Mouse (Mus musculus) thymus, adult 2 months (tissue): ENCODE measurements around the gene Cdh4. TPM values are rescaled to one million over a fixed set of nuclear protein-coding genes. Genes with fewer than 3 reads are reported as not detected.

Source experiments
- DNase-seq: peaks from one replicate; pipeline ENCODE4 v3.0.0; 2021
- H3K27ac ChIP-seq: fragments of 200-500 bp; 2 replicates; pipeline ENCODE4 v1.5.1; 2012; ENCODE audit warnings: low read length, control low read depth; ENCODE audit not compliant: control insufficient read depth, insufficient read depth
- H3K27me3 ChIP-seq: fragments of 200-500 bp; 2 replicates; pipeline ENCODE4 v1.6.1; 2012; ENCODE audit warnings: mild to moderate bottlenecking, low read length, moderate library complexity, mixed read lengths; ENCODE audit not compliant: control insufficient read depth, insufficient read depth
- H3K36me3 ChIP-seq: fragments of 200-500 bp; 2 replicates; pipeline ENCODE4 v1.6.1; 2012; ENCODE audit warnings: mild to moderate bottlenecking, low read length, moderate library complexity; ENCODE audit not compliant: control insufficient read depth, insufficient read depth
- H3K4me1 ChIP-seq: fragments of 200-500 bp; replicated peaks from 2 replicates; pipeline ENCODE4 v1.6.1; 2012; ENCODE audit warnings: low read length; ENCODE audit not compliant: control insufficient read depth, insufficient read depth
- H3K4me3 ChIP-seq: fragments of 200-500 bp; 2 replicates; pipeline ENCODE4 v1.5.1; 2012; ENCODE audit warnings: mild to moderate bottlenecking, low read length, control low read depth, moderate library complexity; ENCODE audit not compliant: control insufficient read depth, insufficient read depth
- CTCF ChIP-seq: fragments of 200-500 bp; IDR thresholded peaks from 2 replicates; pipeline ENCODE4 v1.5.1; 2012; ENCODE audit warnings: mild to moderate bottlenecking, control low read depth, low read length, moderate library complexity, borderline replicate concordance; ENCODE audit not compliant: control insufficient read depth, poor library complexity, insufficient read depth; ENCODE audit errors: extremely low read depth
- POLR2A ChIP-seq: fragments of 200-500 bp; IDR thresholded peaks from 2 replicates; pipeline ENCODE4 v1.6.1; 2012; ENCODE audit warnings: mild to moderate bottlenecking, low read length, control low read depth, moderate library complexity; ENCODE audit not compliant: control insufficient read depth, poor library complexity, insufficient read depth; ENCODE audit errors: extremely low read depth
- WGBS: fragments of 180-500 bp; shearing (Covaris S2); methylation state at CpG from one replicate; pipeline ENCODE4 v1.1.7; 2018; 5-methylcytosine and 5-hydroxymethylcytosine counted together
- polyA plus RNA-seq: library from polyadenylated mRNA; depleted of rRNA; stranded (reverse); fragments of >200 nt; gene quantifications from 2 replicates; pipeline ENCODE4 v1.2.3, GENCODE M21; 2012; rRNA removed

Gene Cdh4
- polyA plus RNA-seq: 9.7 and 9.9 TPM in 2 replicates

GRCm38 (mm10) chr2:179442191-179442540 is at the start of gene Cdh4:
Gene Cdh4, plus strand, starts transcription at chr2:179442431.
- 2% methylated on average over 40 of the region's 40 CpGs for WGBS
- H3K27ac ChIP-seq: no peak within 1 kb of the TSS
- H3K36me3 ChIP-seq: no peaks in the 10 kb centered on the region
- no peaks in the 10 kb centered on the region; the same call in 1 of the 2 replicates for H3K27me3 ChIP-seq
- no peaks in the 10 kb centered on the region for H3K4me1 ChIP-seq
- peak within 1 kb of the TSS; percentile 13; the same call in 1 of the 2 replicates for H3K4me3 ChIP-seq
- DNase-seq: no peak
- no peak for TF ChIP-seq CTCF
- TF ChIP-seq POLR2A: no peak

DNA sequence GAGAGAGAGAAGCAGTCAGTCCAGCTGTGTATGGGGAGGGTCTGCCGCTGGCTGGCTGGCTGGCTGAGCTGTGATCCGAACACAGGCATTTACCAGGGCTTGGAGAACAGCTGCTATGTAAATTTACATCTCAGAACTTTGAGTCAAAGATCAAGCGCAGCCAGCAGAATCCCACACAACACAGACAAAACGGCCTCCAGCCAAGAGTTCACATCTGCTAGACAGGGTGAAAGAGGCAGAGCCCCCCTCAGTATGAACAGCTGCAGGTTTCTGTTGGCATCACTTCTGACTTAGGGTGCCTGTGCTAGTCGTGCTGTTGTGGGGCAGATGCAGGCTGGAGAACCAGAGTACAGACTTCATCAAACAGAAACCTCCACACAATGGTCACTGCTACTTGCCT is 46.8 kb upstream of the Cdh4 start:
- Histone ChIP-seq H3K27ac (no peak overlapping the region), H3K27me3 (no peaks in the 10 kb centered on the region), H3K4me3 (no peak overlapping the region), H3K36me3 (no peaks in the 10 kb centered on the region), H3K4me1 (no peaks in the 10 kb centered on the region)
- TF ChIP-seq POLR2A (no peak), CTCF (no peak)
- 79% methylated on average over 5 of the region's 5 CpGs for WGBS
- DNase-seq: no peak

DNA sequence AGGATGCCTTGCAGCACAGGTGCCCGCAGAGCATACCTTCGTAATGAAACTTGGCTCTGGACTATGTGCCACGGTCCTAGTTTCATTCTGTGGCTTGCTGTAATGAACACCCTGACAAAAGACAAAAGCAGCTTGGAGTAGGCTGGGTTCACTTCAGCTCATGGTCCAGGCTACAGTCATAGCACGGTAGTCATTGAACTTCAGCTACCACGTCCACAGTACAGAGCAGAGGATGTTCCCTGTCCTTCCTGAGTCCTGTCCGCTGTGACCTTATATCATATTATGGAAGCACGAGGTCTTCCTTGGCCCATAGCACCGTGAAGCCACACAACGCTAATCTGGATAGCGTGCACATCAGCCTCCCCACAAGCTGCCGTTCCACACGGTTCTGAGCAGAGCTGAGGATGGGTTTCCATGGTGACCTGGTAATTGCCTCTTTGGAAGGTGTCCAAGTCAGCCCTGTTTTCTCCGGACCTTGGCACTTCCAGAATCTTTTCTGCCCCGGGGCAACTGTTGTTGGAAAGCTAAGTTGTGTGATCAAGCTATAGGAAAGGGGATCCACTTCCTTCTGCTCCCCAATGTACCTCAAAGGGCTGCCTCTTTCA is 42.5 kb upstream of the Cdh4 start:
- TF ChIP-seq CTCF: no peak
- no peak for TF ChIP-seq POLR2A
- DNase-seq: no peak
- Histone ChIP-seq H3K4me3 (no peak overlapping the region), H3K27ac (no peak overlapping the region), H3K27me3 (no peaks in the 10 kb centered on the region), H3K4me1 (no peaks in the 10 kb centered on the region), H3K36me3 (no peaks in the 10 kb centered on the region)
- WGBS: 93% methylated on average over 14 of the region's 14 CpGs

GRCm38 (mm10) chr2:179410866-179411561 is 31.2 kb upstream of the Cdh4 start:
- Histone ChIP-seq H3K27me3 (no peaks in the 10 kb centered on the region), H3K36me3 (no peaks in the 10 kb centered on the region), H3K4me3 (no peak overlapping the region), H3K27ac (no peak overlapping the region), H3K4me1 (no peaks in the 10 kb centered on the region)
- 65% methylated on average over 8 of the region's 8 CpGs for WGBS
- no peak for DNase-seq
- TF ChIP-seq CTCF (no peak), POLR2A (no peak)

DNA sequence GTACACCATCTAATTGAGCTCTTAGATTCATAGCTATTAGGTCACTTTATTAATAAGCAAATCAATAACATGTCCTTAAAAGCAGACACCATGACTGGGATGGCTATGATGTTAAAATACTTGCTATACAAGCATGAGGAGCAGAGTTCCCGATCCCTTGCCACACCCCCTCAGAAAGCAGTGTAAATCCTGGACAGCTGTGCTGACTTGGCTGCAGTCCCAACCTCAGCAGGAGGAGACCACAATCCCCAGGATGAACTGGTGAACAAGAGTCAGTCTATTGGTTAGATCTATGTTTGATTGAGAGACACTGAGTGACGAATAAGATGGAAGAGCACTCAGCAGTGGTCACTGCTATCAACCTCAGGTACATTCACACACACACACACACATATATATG is 29.3 kb upstream of the Cdh4 start:
- Histone ChIP-seq H3K27ac (no peak overlapping the region), H3K27me3 (no peaks in the 10 kb centered on the region), H3K36me3 (no peaks in the 10 kb centered on the region), H3K4me1 (no peaks in the 10 kb centered on the region), H3K4me3 (no peak overlapping the region)
- TF ChIP-seq CTCF (no peak), POLR2A (no peak)
- 82% methylated on average over 2 of the region's 2 CpGs for WGBS
- DNase-seq: no peak

DNA sequence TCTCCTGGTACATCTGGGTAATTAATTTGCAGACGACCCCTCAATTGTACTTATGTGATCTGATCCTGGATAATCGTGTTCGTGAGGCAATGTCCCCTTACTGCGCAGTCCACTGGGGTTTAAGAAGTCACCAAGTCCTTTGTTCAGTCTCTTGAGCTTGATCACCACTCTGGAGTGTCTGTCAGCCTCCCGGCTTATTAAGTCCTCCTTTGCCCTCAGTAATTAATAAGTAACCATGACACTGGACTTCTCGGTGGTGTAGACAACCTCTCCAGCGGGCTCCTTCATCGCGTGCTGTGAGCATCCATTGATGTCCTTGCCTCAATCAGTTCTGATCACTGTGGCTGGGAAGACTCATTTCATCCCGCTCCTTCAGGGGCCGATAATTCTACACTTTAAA is 28.0 kb upstream of the Cdh4 start:
- no peak for DNase-seq
- TF ChIP-seq POLR2A: no peak
- no peak for TF ChIP-seq CTCF
- no peaks in the 10 kb centered on the region for H3K4me1 ChIP-seq
- H3K4me3 ChIP-seq: no peak overlapping the region
- no peak overlapping the region for H3K27ac ChIP-seq
- WGBS: 91% methylated on average over 11 of the region's 11 CpGs
- no peaks in the 10 kb centered on the region for H3K36me3 ChIP-seq
- no peaks in the 10 kb centered on the region for H3K27me3 ChIP-seq
